Mouse (Mus musculus) neural tube, embryonic 12.5 days (tissue): ENCODE measurements around the gene Sf3a3. TPM values are rescaled to one million over a fixed set of nuclear protein-coding genes. Genes with fewer than 3 reads are reported as not detected.
A peak's percentile ranks its signal among the peaks of the same experiment; 100 is the strongest.

Experiments used
- ATAC-seq: fragments of 200-750 bp; cut with Nextera tagmentation; 2 replicates; pipeline ENCODE4 v1.8.0; 2017; ENCODE audit warnings: low read depth, mild to moderate bottlenecking, moderate TSS enrichment, moderate library complexity; ENCODE audit not compliant: low FRiP score
- H3K27ac ChIP-seq: fragments of 300-500 bp; sonication (generic); 2 replicates; pipeline ENCODE4 v1.5.1; 2016
- H3K27me3 ChIP-seq: fragments of 300-500 bp; sonication (generic); replicated peaks from 2 replicates; pipeline ENCODE4 v1.6.1; 2016; ENCODE audit warnings: mild to moderate bottlenecking
- H3K36me3 ChIP-seq: fragments of 300-500 bp; sonication (generic); 2 replicates; pipeline ENCODE4 v1.6.1; 2016; ENCODE audit warnings: mild to moderate bottlenecking
- H3K4me1 ChIP-seq: fragments of 300-500 bp; sonication (generic); 2 replicates; pipeline ENCODE4 v1.6.1; 2016
- H3K4me2 ChIP-seq: fragments of 300-500 bp; sonication (generic); replicated peaks from 2 replicates; pipeline ENCODE4 v1.6.1; 2016; ENCODE audit warnings: mild to moderate bottlenecking
- H3K4me3 ChIP-seq: fragments of 300-500 bp; sonication (generic); 2 replicates; pipeline ENCODE4 v1.5.1; 2016
- H3K9ac ChIP-seq: fragments of 300-500 bp; sonication (generic); 2 replicates; pipeline ENCODE4 v1.6.1; 2016; ENCODE audit warnings: mild to moderate bottlenecking
- H3K9me3 ChIP-seq: fragments of 300-500 bp; sonication (generic); 2 replicates; pipeline ENCODE4 v1.6.1; 2016; ENCODE audit warnings: mild to moderate bottlenecking
- WGBS: fragments of 180-500 bp; shearing (Covaris S2); methylation state at CpG from one replicate; pipeline ENCODE4 v1.1.7; 2016; 5-methylcytosine and 5-hydroxymethylcytosine counted together
- polyA plus RNA-seq: library from polyadenylated mRNA; unstranded; fragments of >200 nt; fragmentation: Nextera tagmentation; extraction: Ambion mirVana; gene quantifications from 2 replicates; pipeline ENCODE4 v1.2.1, GENCODE M21; 2016

Sf3a3 gene
- 157 and 162 TPM in 2 replicates for polyA plus RNA-seq

- Histone ChIP-seq H3K9ac (peak within 1 kb of the TSS; percentile 90), H3K4me3 (peak within 1 kb of the TSS; percentile 92), H3K27ac (no peak within 1 kb of the TSS), H3K36me3 (peaks cover 32% of the 10 kb centered on the region), H3K9me3 (no peaks in the 10 kb centered on the region), H3K4me1 (peaks cover 12% of the 10 kb centered on the region), H3K27me3 (peaks cover 4% of the 10 kb centered on the region), H3K4me2 (peak within 1 kb of the TSS; percentile 82)
- WGBS: under 1% methylated on average over 57 of the region's 57 CpGs
- ATAC-seq: peak; percentile 89
These were observed at the start of gene Sf3a3 for GRCm38 (mm10) chr4:124714545-124715481. Sf3a3 (plus strand) TSS chr4:124714776.

GRCm38 (mm10) chr4:124667476-124668033 is 47.0 kb upstream of the Sf3a3 start:
- no peaks in the 10 kb centered on the region for H3K36me3 ChIP-seq
- peak overlapping the region; percentile 51 for H3K27ac ChIP-seq
- H3K27me3 ChIP-seq: peaks cover 76% of the 10 kb centered on the region
- ATAC-seq: peak; percentile 38; the same call in 1 of the 2 replicates
- no peak overlapping the region for H3K4me3 ChIP-seq
- WGBS: 12% methylated on average over 14 of the region's 14 CpGs
- peak overlapping the region; percentile 36 for H3K4me2 ChIP-seq
- H3K4me1 ChIP-seq: peaks cover 32% of the 10 kb centered on the region
- no peaks in the 10 kb centered on the region for H3K9me3 ChIP-seq
- peak overlapping the region; percentile 36; the same call in 1 of the 2 replicates for H3K9ac ChIP-seq

DNA sequence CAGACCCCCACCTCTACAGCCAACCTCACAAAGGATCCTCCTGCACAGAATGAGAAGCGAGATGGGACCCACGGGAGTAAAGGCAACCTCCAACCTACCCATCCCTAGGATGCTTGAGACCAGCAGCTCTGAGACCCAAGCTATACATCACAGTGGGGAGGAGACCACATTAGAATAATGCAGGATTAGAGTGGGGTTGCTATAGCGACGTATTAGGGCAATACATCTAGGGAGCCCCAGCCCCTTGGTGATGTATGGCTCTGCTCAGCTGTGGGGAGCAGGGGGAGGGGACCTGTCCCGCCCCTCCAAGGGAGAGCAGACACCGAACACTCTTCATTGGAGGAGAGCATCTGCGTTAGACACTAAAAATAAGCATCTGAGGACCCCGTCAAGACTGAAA is 46.5 kb upstream of the Sf3a3 start:
- H3K4me1 ChIP-seq: peaks cover 38% of the 10 kb centered on the region
- peak; percentile 91 for ATAC-seq

GRCm38 (mm10) chr4:124670232-124670631 is 44.3 kb upstream of the Sf3a3 start:
- 69% methylated on average over 8 of the region's 8 CpGs for WGBS
- no peak for ATAC-seq
- no peak overlapping the region for H3K27ac ChIP-seq

More for the DNA sequence above, 46.5 kb upstream of the Sf3a3 start:
- peaks cover 72% of the 10 kb centered on the region for H3K27me3 ChIP-seq
- H3K27ac ChIP-seq: peak overlapping the region; percentile 51
- H3K9ac ChIP-seq: no peak overlapping the region
- WGBS: 3% methylated on average over 8 of the region's 8 CpGs
- H3K4me3 ChIP-seq: no peak overlapping the region
- H3K36me3 ChIP-seq: no peaks in the 10 kb centered on the region
- peak overlapping the region; percentile 36 for H3K4me2 ChIP-seq
- H3K9me3 ChIP-seq: no peaks in the 10 kb centered on the region

GRCm38 (mm10) chr4:124671583-124671982 is 43.0 kb upstream of the Sf3a3 start:
- no peak overlapping the region; the same call in 1 of the 2 replicates for H3K4me2 ChIP-seq
- peaks cover 53% of the 10 kb centered on the region for H3K27me3 ChIP-seq
- WGBS: 24% methylated on average over 7 of the region's 7 CpGs
- H3K27ac ChIP-seq: no peak overlapping the region
- peaks cover 52% of the 10 kb centered on the region for H3K4me1 ChIP-seq
- no peak overlapping the region for H3K9ac ChIP-seq
- H3K36me3 ChIP-seq: 0 out of 2 replicates have a peak, but pooled peaks cover 4% of the 10 kb centered on the region
- ATAC-seq: no peak
- H3K4me3 ChIP-seq: no peak overlapping the region
- no peaks in the 10 kb centered on the region for H3K9me3 ChIP-seq

More at GRCm38 (mm10) chr4:124670232-124670631, 44.3 kb upstream of the Sf3a3 start:
- H3K4me3 ChIP-seq: no peak overlapping the region
- no peaks in the 10 kb centered on the region for H3K36me3 ChIP-seq
- H3K4me2 ChIP-seq: no peak overlapping the region
- no peaks in the 10 kb centered on the region for H3K9me3 ChIP-seq
- peaks cover 52% of the 10 kb centered on the region for H3K4me1 ChIP-seq
- H3K9ac ChIP-seq: no peak overlapping the region
- peaks cover 65% of the 10 kb centered on the region for H3K27me3 ChIP-seq

- H3K9ac ChIP-seq: 0 out of 2 replicates have a peak overlapping the region, but pooled peaks have one; percentile 14
- H3K27ac ChIP-seq: no peak overlapping the region; the same call in 1 of the 2 replicates
- WGBS: 2% methylated on average over 26 of the region's 31 CpGs
- ATAC-seq: no peak; the same call in none of the 2 replicates
- peaks cover 9% of the 10 kb centered on the region for H3K36me3 ChIP-seq
- peak overlapping the region; percentile 52 for H3K4me2 ChIP-seq
- peaks cover 45% of the 10 kb centered on the region for H3K27me3 ChIP-seq
- no peaks in the 10 kb centered on the region for H3K9me3 ChIP-seq
- peak overlapping the region; percentile 19 for H3K4me3 ChIP-seq
- peaks cover 44% of the 10 kb centered on the region for H3K4me1 ChIP-seq
These were observed 41.9 kb upstream of the Sf3a3 start for GRCm38 (mm10) chr4:124672347-124673320.

- Histone ChIP-seq H3K4me1 (peaks cover 34% of the 10 kb centered on the region), H3K27me3 (peaks cover 36% of the 10 kb centered on the region), H3K9ac (no peak overlapping the region), H3K4me3 (no peak overlapping the region), H3K4me2 (no peak overlapping the region), H3K9me3 (no peaks in the 10 kb centered on the region), H3K27ac (no peak overlapping the region), H3K36me3 (peaks cover 21% of the 10 kb centered on the region)
- 69% methylated on average over 17 of the region's 17 CpGs for WGBS
- 0 out of 2 replicates have a peak, but pooled peaks have one; percentile 7 for ATAC-seq
These were observed 40.1 kb upstream of the Sf3a3 start for GRCm38 (mm10) chr4:124674334-124675032.

- H3K9me3 ChIP-seq: no peaks in the 10 kb centered on the region
- 2% methylated on average over 4 of the region's 4 CpGs for WGBS
- no peak overlapping the region for H3K4me3 ChIP-seq
- peaks cover 34% of the 10 kb centered on the region for H3K27me3 ChIP-seq
- no peak overlapping the region for H3K4me2 ChIP-seq
- no peak overlapping the region for H3K9ac ChIP-seq
- H3K4me1 ChIP-seq: peaks cover 34% of the 10 kb centered on the region
- no peak for ATAC-seq
- no peak overlapping the region for H3K27ac ChIP-seq
- H3K36me3 ChIP-seq: peaks cover 27% of the 10 kb centered on the region
These were observed 39.5 kb upstream of the Sf3a3 start for GRCm38 (mm10) chr4:124675037-124675436.

- H3K4me1 ChIP-seq: peaks cover 34% of the 10 kb centered on the region
- H3K36me3 ChIP-seq: peaks cover 35% of the 10 kb centered on the region
- peaks cover 25% of the 10 kb centered on the region for H3K27me3 ChIP-seq
These were observed 38.6 kb upstream of the Sf3a3 start for GRCm38 (mm10) chr4:124675958-124676357.

DNA sequence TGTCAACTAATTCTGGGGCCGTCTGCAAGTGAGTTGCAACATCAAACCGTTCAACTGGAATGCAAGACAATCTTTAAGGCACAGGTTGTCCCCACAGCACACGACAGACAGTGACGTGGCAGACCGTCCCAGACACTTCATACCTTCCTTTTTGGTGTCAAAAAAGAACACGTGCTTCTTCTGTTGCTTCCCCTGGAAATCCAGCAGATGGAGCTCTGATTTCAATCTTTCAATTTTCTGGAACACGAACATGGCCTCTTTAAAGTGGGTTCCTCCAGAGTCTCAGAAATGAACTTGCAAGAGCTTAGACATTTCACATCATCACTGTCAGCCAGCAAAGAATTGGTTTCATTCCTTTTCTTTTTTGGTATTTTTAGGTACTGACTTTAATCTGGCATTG is 32.3 kb upstream of the Sf3a3 start:
- H3K4me3 ChIP-seq: no peak overlapping the region
- no peak for ATAC-seq
- H3K36me3 ChIP-seq: peaks cover 74% of the 10 kb centered on the region
- no peak overlapping the region for H3K4me2 ChIP-seq
- no peaks in the 10 kb centered on the region for H3K4me1 ChIP-seq
- no peaks in the 10 kb centered on the region for H3K27me3 ChIP-seq
- H3K9me3 ChIP-seq: no peaks in the 10 kb centered on the region
- no peak overlapping the region for H3K9ac ChIP-seq
- H3K27ac ChIP-seq: no peak overlapping the region
- 69% methylated on average over 7 of the region's 7 CpGs for WGBS

More at GRCm38 (mm10) chr4:124675958-124676357, 38.6 kb upstream of the Sf3a3 start:
- no peak for ATAC-seq
- Histone ChIP-seq H3K4me3 (no peak overlapping the region), H3K9me3 (no peaks in the 10 kb centered on the region), H3K9ac (no peak overlapping the region), H3K27ac (no peak overlapping the region), H3K4me2 (no peak overlapping the region)
- 83% methylated on average over 6 of the region's 6 CpGs for WGBS

- Histone ChIP-seq H3K4me2 (no peak overlapping the region), H3K4me3 (no peak overlapping the region), H3K36me3 (peaks cover 67% of the 10 kb centered on the region), H3K4me1 (no peaks in the 10 kb centered on the region), H3K9ac (no peak overlapping the region), H3K27ac (no peak overlapping the region), H3K27me3 (no peaks in the 10 kb centered on the region), H3K9me3 (no peaks in the 10 kb centered on the region)
- 92% methylated on average over 4 of the region's 4 CpGs for WGBS
- no peak for ATAC-seq
These were observed 31.1 kb upstream of the Sf3a3 start for GRCm38 (mm10) chr4:124683474-124683873.
